Mouse (Mus musculus): ENCODE measurements around the gene Shcbp1l. TPM values are rescaled to one million over a fixed set of nuclear protein-coding genes. Genes with fewer than 3 reads are reported as not detected.

Gene Shcbp1l
- polyA plus RNA-seq, 1 experiment from 2014 or later: 0.30 TPM

DNA sequence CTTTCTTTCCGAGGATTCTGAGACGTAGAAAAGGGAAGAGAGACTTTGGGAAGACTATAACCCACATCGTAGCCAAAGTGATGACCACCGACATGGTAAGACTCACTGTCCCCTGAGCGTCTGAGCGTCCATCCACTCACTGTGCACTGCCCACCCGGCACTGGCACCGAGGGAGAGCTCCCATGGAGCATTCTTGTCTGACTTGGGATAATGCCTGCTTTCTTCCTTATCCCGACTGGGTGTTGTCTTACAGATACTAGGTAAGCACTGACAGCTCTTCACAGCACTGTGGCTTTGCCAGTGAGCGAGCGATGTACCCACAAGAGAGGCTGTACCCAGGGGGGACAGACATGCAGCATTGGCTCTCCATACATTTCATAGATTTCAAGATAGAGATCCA, 12.6 kb downstream of the Shcbp1l start:
- H3K27ac ChIP-seq (ENCODE audit: low read length): no peak overlapping the region
- no peak for ATAC-seq (ENCODE audit: insufficient read depth, low FRiP score)
- 89% methylated on average over 11 of the region's 11 CpGs for WGBS

DNA sequence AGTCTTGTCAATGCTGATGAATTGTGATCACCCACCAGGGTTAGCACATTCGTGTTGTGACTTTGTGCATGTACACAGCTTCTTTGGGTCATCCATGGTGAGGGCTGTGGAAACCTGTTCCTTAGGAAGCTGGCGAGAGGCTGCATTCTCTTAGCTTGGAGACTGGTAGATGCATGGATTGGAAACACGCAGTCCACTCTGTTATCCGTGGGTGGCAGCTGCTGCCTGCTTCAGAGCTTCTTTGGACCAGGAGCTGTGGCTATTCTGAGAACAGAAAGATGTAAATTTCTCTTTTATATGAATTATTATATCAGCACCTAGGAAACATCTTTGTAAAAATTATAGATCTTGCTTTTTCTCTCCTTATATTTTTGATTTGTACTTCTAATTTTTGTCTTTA, 15.8 kb downstream of the Shcbp1l start:
- Histone ChIP-seq H3K4me3 (replicated peaks; ENCODE audit: low read length) (no peak overlapping the region), H3K27ac (ENCODE audit: low read length) (no peak overlapping the region), H3K9ac (ENCODE audit: low read length) (no peak overlapping the region), H3K9me3 (replicated peaks; ENCODE audit: control insufficient read depth, low read length) (no peaks in the 10 kb centered on the region), H3K4me1 (ENCODE audit: control insufficient read depth, insufficient read depth, low read length) (no peaks in the 10 kb centered on the region), H3K4me2 (ENCODE audit: low read depth, low read length) (no peak overlapping the region), H3K27me3 (ENCODE audit: control insufficient read depth, insufficient read depth, low read length) (no peaks in the 10 kb centered on the region), H3K36me3 (ENCODE audit: control insufficient read depth, insufficient read depth, low read length) (no peaks in the 10 kb centered on the region)
- ATAC-seq (ENCODE audit: insufficient read depth, low FRiP score): no peak
- 85% methylated on average over 4 of the region's 4 CpGs for WGBS

More for the DNA sequence above, 12.6 kb downstream of the Shcbp1l start:
- H3K36me3 ChIP-seq (ENCODE audit: control insufficient read depth, insufficient read depth, low read length): no peaks in the 10 kb centered on the region
- no peaks in the 10 kb centered on the region for H3K4me1 ChIP-seq (ENCODE audit: control insufficient read depth, insufficient read depth, low read length)
- no peak overlapping the region for H3K4me2 ChIP-seq (ENCODE audit: low read depth, low read length)
- H3K9ac ChIP-seq (ENCODE audit: low read length): no peak overlapping the region
- H3K9me3 ChIP-seq (replicated peaks; ENCODE audit: control insufficient read depth, low read length): no peaks in the 10 kb centered on the region
- H3K4me3 ChIP-seq (replicated peaks; ENCODE audit: low read length): no peak overlapping the region
- H3K27me3 ChIP-seq (ENCODE audit: control insufficient read depth, insufficient read depth, low read length): no peaks in the 10 kb centered on the region

DNA sequence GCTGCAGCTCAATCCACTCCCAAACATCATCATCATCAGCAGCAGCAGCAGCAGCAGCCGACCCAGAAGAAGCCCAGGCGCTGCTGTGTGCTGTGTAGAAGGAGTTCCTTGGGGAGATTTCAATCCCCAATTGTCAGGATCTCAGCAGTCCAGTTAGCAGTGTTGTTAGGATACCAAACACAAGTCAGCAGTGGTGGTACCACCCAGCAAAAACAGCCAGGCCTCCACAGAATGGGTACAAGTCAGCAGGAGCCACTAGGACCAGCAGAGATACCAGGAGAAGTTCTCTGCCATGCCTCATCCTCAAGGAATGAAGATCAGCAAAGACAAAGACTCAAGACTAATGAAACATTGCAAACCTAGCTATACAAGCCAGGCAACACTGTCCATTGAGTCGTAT, 16.7 kb downstream of the Shcbp1l start:
- Histone ChIP-seq H3K4me2 (ENCODE audit: low read depth, low read length) (no peak overlapping the region), H3K27ac (ENCODE audit: low read length) (no peak overlapping the region), H3K27me3 (ENCODE audit: control insufficient read depth, insufficient read depth, low read length) (no peaks in the 10 kb centered on the region), H3K4me3 (replicated peaks; ENCODE audit: low read length) (no peak overlapping the region), H3K9ac (ENCODE audit: low read length) (no peak overlapping the region), H3K4me1 (ENCODE audit: control insufficient read depth, insufficient read depth, low read length) (no peaks in the 10 kb centered on the region), H3K9me3 (replicated peaks; ENCODE audit: control insufficient read depth, low read length) (no peaks in the 10 kb centered on the region), H3K36me3 (ENCODE audit: control insufficient read depth, insufficient read depth, low read length) (no peaks in the 10 kb centered on the region)
- ATAC-seq (ENCODE audit: insufficient read depth, low FRiP score): no peak
- WGBS: 84% methylated on average over 3 of the region's 3 CpGs

DNA sequence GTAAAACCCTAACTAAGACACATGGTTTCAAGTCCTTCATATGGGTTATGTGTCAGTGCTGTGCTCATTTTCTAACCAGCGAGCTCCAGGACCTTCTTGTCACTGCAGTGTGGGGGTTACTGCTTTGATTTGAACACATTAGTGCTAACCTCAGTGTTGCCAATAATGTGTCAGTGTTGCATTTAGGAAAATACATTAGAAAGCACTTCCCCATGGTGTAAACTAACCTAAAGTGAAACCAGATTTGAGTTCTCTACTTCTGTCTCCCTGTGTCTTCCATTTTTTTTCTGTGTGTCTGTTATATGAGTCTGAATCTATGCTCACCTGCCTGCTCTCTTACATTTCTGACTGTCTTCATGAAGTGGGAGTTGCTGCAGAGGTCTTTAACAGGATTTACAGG, 18.1 kb downstream of the Shcbp1l start:
- H3K4me2 ChIP-seq (ENCODE audit: low read depth, low read length): no peak overlapping the region
- H3K4me3 ChIP-seq (replicated peaks; ENCODE audit: low read length): no peak overlapping the region
- no peaks in the 10 kb centered on the region for H3K4me1 ChIP-seq (ENCODE audit: control insufficient read depth, insufficient read depth, low read length)
- no peaks in the 10 kb centered on the region for H3K27me3 ChIP-seq (ENCODE audit: control insufficient read depth, insufficient read depth, low read length)
- no peak overlapping the region for H3K9ac ChIP-seq (ENCODE audit: low read length)
- no peak overlapping the region for H3K27ac ChIP-seq (ENCODE audit: low read length)
- H3K9me3 ChIP-seq (replicated peaks; ENCODE audit: control insufficient read depth, low read length): no peaks in the 10 kb centered on the region
- WGBS: 78% methylated on average over 1 of the region's 1 CpGs
- H3K36me3 ChIP-seq (ENCODE audit: control insufficient read depth, insufficient read depth, low read length): no peaks in the 10 kb centered on the region
- no peak for ATAC-seq (ENCODE audit: insufficient read depth, low FRiP score)

DNA sequence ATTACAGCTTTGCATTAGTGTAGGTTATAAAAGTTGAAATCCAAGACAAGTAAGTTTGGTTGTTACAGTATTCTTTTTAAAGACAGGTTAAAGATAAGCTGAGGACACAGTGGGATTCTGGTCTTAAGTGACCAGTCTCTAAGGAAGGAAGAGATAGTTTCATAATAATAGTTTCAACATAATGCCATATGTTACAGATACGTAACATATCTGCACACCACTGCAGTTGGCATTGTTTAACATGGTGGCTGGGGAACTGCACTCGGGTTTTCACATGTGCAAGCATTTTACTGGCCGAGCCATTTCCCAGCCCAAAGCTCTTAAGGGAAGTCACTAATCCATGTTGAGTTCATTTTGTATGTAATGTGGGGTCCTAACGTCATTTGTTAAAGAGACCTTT, 18.7 kb downstream of the Shcbp1l start:
- 78% methylated on average over 4 of the region's 4 CpGs for WGBS
- Histone ChIP-seq H3K27me3 (ENCODE audit: control insufficient read depth, insufficient read depth, low read length) (no peaks in the 10 kb centered on the region), H3K4me3 (replicated peaks; ENCODE audit: low read length) (no peak overlapping the region)

DNA sequence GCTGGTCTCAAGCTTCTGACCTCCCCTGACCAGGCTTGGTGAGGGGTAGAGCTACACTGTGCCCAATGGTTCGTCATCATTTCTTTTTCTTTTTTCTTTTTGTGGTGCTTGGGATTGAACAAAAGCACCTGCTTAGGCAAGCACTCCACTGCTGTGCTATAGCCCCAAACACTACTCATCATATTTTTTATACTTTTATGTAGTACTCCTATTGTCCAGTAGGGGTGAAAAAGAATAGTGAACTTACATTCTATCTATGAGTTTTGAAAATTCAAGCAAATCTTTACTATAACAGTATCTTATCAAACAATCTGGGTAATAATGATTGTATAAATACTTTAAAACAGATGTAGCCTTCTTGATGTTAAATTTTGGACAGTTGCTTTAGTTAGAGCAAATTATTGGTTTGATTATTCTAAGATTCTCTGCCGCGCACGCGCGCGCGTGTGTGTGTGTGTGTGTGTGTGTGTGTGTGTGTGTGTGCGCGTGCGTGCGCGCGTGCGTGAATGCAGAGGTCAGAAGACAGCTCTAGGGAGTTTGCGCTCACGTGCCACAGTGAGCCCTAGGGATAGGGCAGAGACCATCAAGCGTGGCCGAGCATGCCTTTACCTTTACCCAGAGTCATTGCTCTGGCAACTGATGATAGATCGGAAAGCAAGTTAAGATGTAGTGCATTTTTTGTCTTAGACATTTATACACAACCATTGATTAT, 21.3 kb downstream of the Shcbp1l start:
- Histone ChIP-seq H3K9ac (ENCODE audit: low read length) (no peak overlapping the region), H3K9me3 (replicated peaks; ENCODE audit: control insufficient read depth, low read length) (no peaks in the 10 kb centered on the region), H3K4me1 (ENCODE audit: control insufficient read depth, insufficient read depth, low read length) (no peaks in the 10 kb centered on the region), H3K27me3 (ENCODE audit: control insufficient read depth, insufficient read depth, low read length) (no peaks in the 10 kb centered on the region), H3K4me3 (replicated peaks; ENCODE audit: low read length) (no peak overlapping the region), H3K4me2 (ENCODE audit: low read depth, low read length) (no peak overlapping the region), H3K36me3 (ENCODE audit: control insufficient read depth, insufficient read depth, low read length) (no peaks in the 10 kb centered on the region), H3K27ac (ENCODE audit: low read length) (no peak overlapping the region)
- 96% methylated on average over 20 of the region's 20 CpGs for WGBS
- no peak; the same call in 1 of the 2 replicates for ATAC-seq (ENCODE audit: insufficient read depth, low FRiP score)

More for the DNA sequence above, 18.7 kb downstream of the Shcbp1l start:
- Histone ChIP-seq H3K4me1 (ENCODE audit: control insufficient read depth, insufficient read depth, low read length) (no peaks in the 10 kb centered on the region), H3K36me3 (ENCODE audit: control insufficient read depth, insufficient read depth, low read length) (no peaks in the 10 kb centered on the region), H3K4me2 (ENCODE audit: low read depth, low read length) (no peak overlapping the region), H3K9me3 (replicated peaks; ENCODE audit: control insufficient read depth, low read length) (no peaks in the 10 kb centered on the region), H3K9ac (ENCODE audit: low read length) (no peak overlapping the region), H3K27ac (ENCODE audit: low read length) (no peak overlapping the region)
- no peak for ATAC-seq (ENCODE audit: insufficient read depth, low FRiP score)

DNA sequence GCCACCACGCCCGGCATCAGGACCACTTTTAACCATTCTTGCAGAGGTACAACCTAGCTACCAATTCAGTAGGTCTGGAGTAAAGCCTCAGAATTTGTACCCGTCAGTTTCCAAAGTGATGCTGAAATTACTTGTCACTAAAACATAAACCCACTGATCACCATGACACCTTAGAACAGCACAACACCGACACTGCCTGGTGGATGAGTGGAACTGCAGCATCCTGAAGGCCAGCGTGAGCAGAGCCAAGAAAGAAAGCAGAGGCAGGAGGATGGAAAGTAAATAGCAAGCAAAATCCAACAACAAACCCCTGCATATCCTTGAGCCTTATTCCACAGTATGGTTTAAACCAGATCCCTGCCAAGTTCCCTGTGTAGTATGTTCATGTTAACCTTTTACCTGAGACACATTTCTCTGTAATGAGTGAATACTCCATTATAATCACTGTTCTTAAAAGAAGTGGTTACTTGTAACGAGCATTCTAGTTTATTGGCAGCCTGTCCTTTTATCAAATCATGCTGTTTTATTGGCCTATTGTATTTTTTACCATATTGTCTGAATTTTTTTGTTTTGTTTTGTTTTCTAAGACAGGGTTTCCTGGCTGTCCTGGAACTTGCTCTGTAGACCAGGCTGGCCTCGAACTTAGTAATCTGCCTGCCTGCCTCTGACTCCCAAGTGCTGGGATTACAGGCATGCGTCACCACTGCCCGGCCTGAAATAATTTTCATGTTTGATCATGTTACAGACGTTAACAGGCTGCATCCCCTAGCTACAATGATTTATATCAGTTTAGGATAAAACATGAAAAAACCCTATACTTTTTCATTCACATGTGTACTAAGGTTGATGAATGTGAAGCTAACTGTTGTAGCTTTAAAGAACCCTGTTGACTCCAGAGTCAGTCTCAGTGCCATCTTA, 26.5 kb downstream of the Shcbp1l start:
- Histone ChIP-seq H3K9me3 (replicated peaks; ENCODE audit: control insufficient read depth, low read length) (no peaks in the 10 kb centered on the region), H3K4me2 (ENCODE audit: low read depth, low read length) (no peak overlapping the region), H3K36me3 (ENCODE audit: control insufficient read depth, insufficient read depth, low read length) (0 out of 2 replicates have a peak, but pooled peaks cover 1% of the 10 kb centered on the region), H3K27me3 (ENCODE audit: control insufficient read depth, insufficient read depth, low read length) (no peaks in the 10 kb centered on the region), H3K27ac (ENCODE audit: low read length) (no peak overlapping the region), H3K9ac (ENCODE audit: low read length) (no peak overlapping the region), H3K4me3 (replicated peaks; ENCODE audit: low read length) (no peak overlapping the region), H3K4me1 (ENCODE audit: control insufficient read depth, insufficient read depth, low read length) (no peaks in the 10 kb centered on the region)
- no peak for ATAC-seq (ENCODE audit: insufficient read depth, low FRiP score)
- 70% methylated on average over 10 of the region's 10 CpGs for WGBS

DNA sequence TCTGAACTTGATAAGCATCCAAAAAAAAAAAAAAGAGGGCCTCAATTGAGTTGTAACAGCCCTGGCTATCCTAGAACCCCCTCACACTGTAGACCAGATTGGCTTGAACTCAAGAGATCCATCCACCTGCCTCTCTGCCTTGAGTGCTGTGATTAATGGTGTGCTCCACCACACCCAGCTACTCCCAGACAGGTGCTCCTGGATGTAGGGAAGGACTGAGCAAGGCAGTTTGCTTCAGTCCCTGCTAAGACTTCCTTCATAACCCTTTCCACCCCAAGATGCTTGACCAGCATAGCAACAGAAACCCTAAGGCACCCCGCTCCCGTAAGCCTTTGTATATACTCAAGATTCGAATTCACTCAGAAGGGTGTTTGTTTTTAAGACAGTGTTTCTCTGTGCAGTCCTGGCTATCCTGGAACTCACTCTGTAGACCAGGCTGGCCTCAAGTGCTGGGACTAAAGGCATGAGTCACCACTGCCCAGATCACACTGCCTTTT, 28.2 kb downstream of the Shcbp1l start:
- WGBS: 87% methylated on average over 3 of the region's 3 CpGs

DNA sequence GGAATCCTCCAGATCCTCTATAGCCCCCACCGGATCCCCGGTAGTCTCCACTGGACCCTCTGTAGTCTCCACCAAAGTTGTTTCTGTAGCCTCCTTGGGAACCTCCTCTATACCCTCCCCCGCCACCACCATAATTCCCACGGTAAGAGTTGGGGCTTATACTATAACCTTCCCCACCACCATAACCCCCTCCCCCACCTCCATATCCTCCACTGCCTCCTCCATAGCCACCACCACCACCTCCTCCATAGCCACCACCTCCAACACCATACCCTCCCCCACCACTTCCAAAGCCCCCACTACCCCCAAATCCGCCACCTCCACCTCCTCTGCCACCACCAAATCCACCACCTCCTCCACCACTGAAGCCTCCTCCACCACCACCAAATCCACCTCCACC, 31.2 kb downstream of the Shcbp1l start:
- Histone ChIP-seq H3K9ac (ENCODE audit: low read length) (no peak overlapping the region), H3K4me1 (ENCODE audit: control insufficient read depth, insufficient read depth, low read length) (no peaks in the 10 kb centered on the region), H3K27ac (ENCODE audit: low read length) (no peak overlapping the region), H3K4me3 (replicated peaks; ENCODE audit: low read length) (no peak overlapping the region), H3K27me3 (ENCODE audit: control insufficient read depth, insufficient read depth, low read length) (no peaks in the 10 kb centered on the region), H3K4me2 (ENCODE audit: low read depth, low read length) (no peak overlapping the region), H3K36me3 (ENCODE audit: control insufficient read depth, insufficient read depth, low read length) (peaks cover 19% of the 10 kb centered on the region), H3K9me3 (replicated peaks; ENCODE audit: control insufficient read depth, low read length) (no peaks in the 10 kb centered on the region)
- ATAC-seq (ENCODE audit: insufficient read depth, low FRiP score): no peak
- WGBS: 85% methylated on average over 5 of the region's 5 CpGs

More for the DNA sequence above, 28.2 kb downstream of the Shcbp1l start:
- H3K27me3 ChIP-seq (ENCODE audit: control insufficient read depth, insufficient read depth, low read length): no peaks in the 10 kb centered on the region
- peaks cover 11% of the 10 kb centered on the region; the same call in 1 of the 2 replicates for H3K36me3 ChIP-seq (ENCODE audit: control insufficient read depth, insufficient read depth, low read length)
- H3K27ac ChIP-seq (ENCODE audit: low read length): no peak overlapping the region
- H3K4me1 ChIP-seq (ENCODE audit: control insufficient read depth, insufficient read depth, low read length): no peaks in the 10 kb centered on the region
- H3K9me3 ChIP-seq (replicated peaks; ENCODE audit: control insufficient read depth, low read length): no peaks in the 10 kb centered on the region
- H3K4me3 ChIP-seq (replicated peaks; ENCODE audit: low read length): no peak overlapping the region
- H3K9ac ChIP-seq (ENCODE audit: low read length): no peak overlapping the region
- H3K4me2 ChIP-seq (ENCODE audit: low read depth, low read length): no peak overlapping the region
- ATAC-seq (ENCODE audit: insufficient read depth, low FRiP score): no peak; the same call in 1 of the 2 replicates
